Mouse (Mus musculus) lung, embryonic 14.5 days (tissue): ENCODE measurements at regions not wholly inside any gene's neighbourhood (a gene's known extent, or its start where the extent isn't known, plus 50 kb on each side); places are given as distances from the start of the nearest gene placed in this dataset.

Experiments used
- ATAC-seq: fragments of 200-750 bp; cut with Nextera tagmentation; 2 replicates; pipeline ENCODE4 v1.8.0; 2017; ENCODE audit warnings: mild to moderate bottlenecking, moderate TSS enrichment, moderate library complexity; ENCODE audit not compliant: insufficient read depth
- DNase-seq: peaks from one replicate; pipeline ENCODE4 v3.0.0-alpha.2; 2015
- H3K27ac ChIP-seq: fragments of 300-500 bp; sonication (generic); 2 replicates; pipeline ENCODE4 v1.5.1; 2014; ENCODE audit warnings: low read depth, mild to moderate bottlenecking, moderate library complexity
- H3K27me3 ChIP-seq: fragments of 300-500 bp; sonication (generic); 2 replicates; pipeline ENCODE4 v1.6.1; 2014; ENCODE audit warnings: low read length, control low read depth; ENCODE audit not compliant: insufficient read depth
- H3K36me3 ChIP-seq: fragments of 300-500 bp; sonication (generic); 2 replicates; pipeline ENCODE4 v1.6.1; 2014; ENCODE audit warnings: control low read depth; ENCODE audit not compliant: insufficient read depth
- H3K4me1 ChIP-seq: fragments of 300-500 bp; sonication (generic); 2 replicates; pipeline ENCODE4 v1.6.1; 2014; ENCODE audit warnings: antibody characterized with exemption, control low read depth; ENCODE audit not compliant: insufficient read depth
- H3K4me2 ChIP-seq: fragments of 300-500 bp; sonication (generic); 2 replicates; pipeline ENCODE4 v1.6.1; 2014; ENCODE audit warnings: mild to moderate bottlenecking
- H3K4me3 ChIP-seq: fragments of 300-500 bp; sonication (generic); 2 replicates; pipeline ENCODE4 v1.5.1; 2014; ENCODE audit warnings: low read depth, low read length
- H3K9ac ChIP-seq: fragments of 300-500 bp; sonication (generic); 2 replicates; pipeline ENCODE4 v1.6.1; 2014
- H3K9me3 ChIP-seq: fragments of 300-500 bp; sonication (generic); 2 replicates; pipeline ENCODE4 v1.6.1; 2016; ENCODE audit warnings: low read depth, low read length, control low read depth
- CTCF ChIP-seq: IDR thresholded peaks from 2 replicates; pipeline ENCODE4 v1.5.1; 2016; ENCODE audit warnings: antibody characterized with exemption, low read depth
- WGBS: fragments of 180-500 bp; shearing (Covaris S2); extraction: QIAGEN DNeasy Blood & Tissue Kit; methylation state at CpG from one replicate; pipeline ENCODE4 v1.1.7; 2014; 5-methylcytosine and 5-hydroxymethylcytosine counted together

DNA sequence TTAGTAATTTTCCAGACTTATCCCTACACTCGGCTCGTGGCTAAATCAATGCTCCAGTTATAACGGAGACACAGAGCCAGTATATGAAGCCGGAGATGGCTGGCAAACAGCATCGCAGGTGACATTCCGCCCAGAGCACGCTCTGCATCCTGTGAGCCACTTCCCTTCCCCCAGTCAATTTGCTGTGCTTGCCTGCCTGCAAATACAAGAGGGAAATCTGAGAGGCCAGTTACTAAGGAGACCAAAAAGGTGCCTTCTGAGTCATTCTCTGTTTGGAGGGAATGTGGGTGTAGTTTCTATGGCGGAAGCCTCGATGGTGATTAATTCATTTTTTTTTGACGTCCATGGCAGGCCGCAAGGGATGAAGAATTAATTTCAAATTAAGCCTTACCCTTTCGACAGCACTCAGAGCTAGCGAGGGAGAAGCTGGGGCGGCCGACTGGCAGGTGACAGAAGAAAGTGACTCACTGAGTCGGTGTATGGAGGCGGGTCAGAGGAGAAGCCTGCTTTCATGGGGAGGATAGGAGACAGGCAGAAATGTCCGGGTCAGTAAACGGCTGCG, 159.5 kb upstream of the Fndc3a start:
- H3K4me2 ChIP-seq = peak overlapping the region; percentile 40
- ATAC-seq = peak; percentile 41; the same call in 1 of the 2 replicates
- no peak overlapping the region for H3K9ac ChIP-seq
- no peaks in the 10 kb centered on the region for H3K27me3 ChIP-seq
- TF ChIP-seq CTCF = no peak
- H3K4me1 ChIP-seq = no peaks in the 10 kb centered on the region
- H3K4me3 ChIP-seq = no peak overlapping the region
- DNase-seq = peak; percentile 48
- WGBS = 30% methylated on average over 20 of the region's 20 CpGs
- H3K36me3 ChIP-seq = no peaks in the 10 kb centered on the region
- H3K27ac ChIP-seq = no peak overlapping the region
- H3K9me3 ChIP-seq = no peaks in the 10 kb centered on the region

DNA sequence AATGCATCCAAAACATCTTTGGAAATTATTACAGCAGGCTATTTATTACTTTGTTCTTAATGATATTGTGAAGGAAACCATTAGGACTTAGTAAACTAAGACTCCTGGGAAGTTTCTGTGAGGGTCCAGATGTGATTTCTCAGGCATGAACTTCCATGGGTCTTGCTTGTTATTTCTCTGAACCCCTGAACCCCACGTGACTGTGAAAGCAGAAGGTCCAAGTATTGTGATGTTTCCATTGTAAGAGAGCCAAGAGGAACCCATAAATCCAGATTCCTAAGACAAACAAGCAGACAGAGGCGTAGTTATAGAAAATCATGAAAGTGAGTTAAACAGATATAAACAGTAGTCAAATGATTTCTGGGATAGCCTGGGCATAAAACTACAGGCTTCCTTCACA, 157.1 kb upstream of the Fndc3a start:
- Histone ChIP-seq H3K9me3 (no peaks in the 10 kb centered on the region), H3K4me3 (no peak overlapping the region), H3K4me2 (no peak overlapping the region), H3K9ac (no peak overlapping the region), H3K36me3 (no peaks in the 10 kb centered on the region), H3K27me3 (no peaks in the 10 kb centered on the region), H3K4me1 (no peaks in the 10 kb centered on the region), H3K27ac (peak overlapping the region; percentile 73; the same call in 1 of the 2 replicates)
- no peak for TF ChIP-seq CTCF
- WGBS = 30% methylated on average over 2 of the region's 2 CpGs
- peak; percentile 83 for DNase-seq
- ATAC-seq = peak; percentile 88

DNA sequence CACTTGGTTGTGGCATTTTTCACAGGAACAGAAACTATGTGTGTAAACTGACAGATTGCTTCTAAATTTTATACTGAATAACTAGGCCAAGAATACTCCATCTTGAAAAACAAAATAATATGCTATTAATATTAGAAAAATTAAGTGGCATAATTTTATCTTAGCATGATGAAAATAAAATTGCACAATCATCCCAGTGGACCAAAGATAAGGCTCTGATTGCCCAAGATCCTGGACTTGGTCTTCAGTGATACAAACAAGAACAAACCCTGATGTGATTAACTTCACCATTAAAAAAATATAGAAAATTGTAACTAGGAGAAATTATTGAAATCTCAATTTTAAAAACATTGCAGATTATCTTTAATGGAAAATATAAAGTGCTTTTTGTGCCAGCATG, 155.7 kb upstream of the Fndc3a start:
- no peak overlapping the region for H3K27ac ChIP-seq
- no peaks in the 10 kb centered on the region for H3K36me3 ChIP-seq
- H3K4me1 ChIP-seq = no peaks in the 10 kb centered on the region
- ATAC-seq (no peak), DNase-seq (peak; percentile 29)
- H3K4me3 ChIP-seq = no peak overlapping the region
- H3K9me3 ChIP-seq = no peaks in the 10 kb centered on the region
- no peak for TF ChIP-seq CTCF
- no peak overlapping the region for H3K4me2 ChIP-seq
- H3K27me3 ChIP-seq = no peaks in the 10 kb centered on the region
- no peak overlapping the region for H3K9ac ChIP-seq

DNA sequence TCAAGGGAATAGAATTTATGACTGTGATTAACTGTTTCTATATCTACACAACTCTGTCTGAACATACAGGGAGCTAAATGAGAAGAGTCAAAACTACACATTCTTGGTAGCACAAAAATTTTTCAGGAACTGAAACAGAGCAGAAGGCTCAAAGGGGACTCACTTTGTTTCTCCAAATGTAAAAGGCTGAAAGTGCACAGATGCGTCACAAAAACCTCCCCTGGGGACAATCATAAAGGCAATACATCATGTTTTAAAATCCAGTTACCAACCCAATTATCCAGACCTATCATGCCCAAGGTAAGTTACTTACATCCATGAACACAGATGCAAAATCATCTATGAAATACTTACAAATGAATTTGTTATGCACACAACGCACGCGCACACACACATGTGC, 155.0 kb upstream of the Fndc3a start:
- H3K27ac ChIP-seq = no peak overlapping the region
- 96% methylated on average over 4 of the region's 4 CpGs for WGBS
- H3K9me3 ChIP-seq = no peaks in the 10 kb centered on the region
- H3K36me3 ChIP-seq = no peaks in the 10 kb centered on the region
- H3K9ac ChIP-seq = no peak overlapping the region
- no peak for ATAC-seq
- H3K27me3 ChIP-seq = no peaks in the 10 kb centered on the region
- no peak for DNase-seq
- H3K4me1 ChIP-seq = no peaks in the 10 kb centered on the region
- no peak overlapping the region for H3K4me3 ChIP-seq
- TF ChIP-seq CTCF = no peak
- H3K4me2 ChIP-seq = no peak overlapping the region

DNA sequence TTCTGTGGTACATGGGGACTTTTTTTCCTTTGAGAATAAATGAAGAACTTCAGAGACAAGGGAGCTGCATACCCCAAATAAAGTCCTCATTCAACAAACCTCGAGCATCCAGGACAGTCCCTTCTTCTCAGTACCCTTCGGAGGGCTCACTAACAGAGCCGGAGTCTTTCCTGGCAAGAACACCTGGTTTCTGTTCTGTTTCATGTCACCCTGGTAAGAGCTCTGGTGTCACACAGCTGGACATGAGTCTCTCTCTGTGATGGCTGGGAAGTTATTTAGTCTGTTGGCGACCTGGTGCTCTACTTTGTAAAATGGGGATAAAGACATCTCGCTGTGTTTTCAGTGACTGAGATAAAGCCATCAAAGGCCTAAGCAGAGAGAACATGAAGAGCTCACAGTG, 154.3 kb upstream of the Fndc3a start:
- WGBS = 68% methylated on average over 5 of the region's 5 CpGs
- no peak for TF ChIP-seq CTCF
- H3K27ac ChIP-seq = no peak overlapping the region
- H3K4me3 ChIP-seq = no peak overlapping the region
- H3K9me3 ChIP-seq = no peaks in the 10 kb centered on the region
- no peaks in the 10 kb centered on the region for H3K27me3 ChIP-seq
- ATAC-seq (no peak), DNase-seq (no peak)
- H3K4me2 ChIP-seq = no peak overlapping the region
- no peaks in the 10 kb centered on the region for H3K36me3 ChIP-seq
- H3K9ac ChIP-seq = no peak overlapping the region
- no peaks in the 10 kb centered on the region for H3K4me1 ChIP-seq

DNA sequence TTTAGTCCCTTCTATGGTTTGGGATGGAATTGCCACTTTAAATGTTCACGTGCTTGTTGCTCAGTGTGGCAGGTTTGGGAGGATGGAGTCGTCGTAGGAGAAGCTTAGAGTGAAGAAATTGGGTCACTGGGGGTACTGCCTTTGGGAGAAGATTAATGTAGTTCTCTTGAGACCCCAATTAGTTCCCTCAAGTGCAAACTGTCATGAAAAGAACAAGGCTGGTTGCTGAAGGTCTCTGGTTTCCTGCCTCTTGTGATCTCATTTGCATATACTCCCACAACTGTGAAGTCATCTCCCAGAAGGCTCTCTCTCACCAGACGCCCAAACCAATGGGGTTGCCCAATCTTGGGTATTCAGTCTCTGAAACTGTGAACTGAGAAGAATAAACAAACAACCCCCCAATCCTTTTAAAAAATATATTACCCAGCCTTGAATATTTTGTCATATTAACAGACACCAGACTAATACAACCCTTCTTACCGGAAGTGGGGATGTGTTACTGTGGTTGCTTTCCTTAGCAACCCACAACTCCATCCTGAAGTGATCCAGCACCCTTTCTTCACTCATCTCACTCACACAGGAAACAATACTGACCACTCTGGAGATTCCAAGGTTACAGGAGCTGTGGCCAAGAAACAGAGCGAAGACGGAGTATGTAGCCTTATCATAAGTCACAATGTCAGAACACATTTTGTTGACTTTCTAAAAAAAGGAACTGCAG, 153.2 kb upstream of the Fndc3a start:
- no peak overlapping the region for H3K9ac ChIP-seq
- H3K36me3 ChIP-seq = no peaks in the 10 kb centered on the region
- H3K4me2 ChIP-seq = no peak overlapping the region
- DNase-seq = no peak
- no peak overlapping the region for H3K27ac ChIP-seq
- no peak for TF ChIP-seq CTCF
- no peaks in the 10 kb centered on the region for H3K4me1 ChIP-seq
- H3K4me3 ChIP-seq = no peak overlapping the region
- no peaks in the 10 kb centered on the region for H3K9me3 ChIP-seq
- WGBS = 69% methylated on average over 7 of the region's 7 CpGs
- no peaks in the 10 kb centered on the region for H3K27me3 ChIP-seq
- ATAC-seq = no peak

DNA sequence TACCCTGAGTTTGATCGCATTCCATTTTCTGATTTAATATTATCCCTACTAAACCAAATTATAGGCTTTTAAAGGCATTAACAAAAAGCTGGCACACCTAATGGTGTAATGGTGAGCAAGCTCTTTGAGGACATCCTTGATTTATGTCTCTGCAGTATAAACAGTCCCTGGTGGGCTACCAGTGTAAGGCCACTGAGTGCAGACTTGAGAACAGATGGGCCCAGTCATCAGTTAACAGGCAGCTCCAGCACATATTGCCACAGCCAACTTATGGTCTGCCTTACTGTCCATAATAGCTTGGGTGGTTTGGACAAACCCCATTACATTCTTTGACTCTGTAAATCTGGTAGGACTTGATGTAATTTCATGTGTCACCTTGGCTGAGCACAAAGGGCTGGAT, 144.4 kb upstream of the Fndc3a start:
- no peak for TF ChIP-seq CTCF
- Histone ChIP-seq H3K4me3 (no peak overlapping the region), H3K36me3 (no peaks in the 10 kb centered on the region), H3K9me3 (no peaks in the 10 kb centered on the region), H3K4me1 (no peaks in the 10 kb centered on the region), H3K27me3 (no peaks in the 10 kb centered on the region), H3K9ac (no peak overlapping the region), H3K27ac (no peak overlapping the region), H3K4me2 (no peak overlapping the region)
- DNase-seq = peak; percentile 5
- no peak for ATAC-seq
- WGBS = 94% methylated on average over 1 of the region's 1 CpGs
